ENCODE assay signal across 15 mouse cellular contexts in genomic region chr12:33182428-33183137, GRCm38 (mm10). TPM values are rescaled to one million over a fixed set of nuclear protein-coding genes. Genes with fewer than 3 reads are reported as not detected.
DNase-seq lines count a peak whose midpoint lies in the region; ATAC-seq and TF ChIP-seq lines count a peak whose summit lies in the region.
"Had no signal": no experiment of that assay in that cellular context is flagged by ENCODE, and none has a peak within 500 bp of the region (broad histone marks: within the 10 kb centered on the region; RNA-seq: fewer than 3 reads in every experiment).

No protein-coding gene starts in this region.

- no peaks in the 10 kb centered on the region for H3K27me3 ChIP-seq in lung, postnatal 0 days (replicated peaks; ENCODE audit: insufficient read depth, low read length)
- no peaks in the 10 kb centered on the region for H3K27me3 ChIP-seq in MEL (ENCODE audit: control insufficient read depth in 1 of 2, insufficient read depth in 2 of 2, low read length in 2 of 2)
- H3K27me3 ChIP-seq in hindbrain, embryonic 16.5 days (replicated peaks; ENCODE audit: control insufficient read depth, insufficient read depth, low read length): no peaks in the 10 kb centered on the region
- H3K27me3 ChIP-seq: liver, embryonic 13.5 days had no signal

- H3K4me3 ChIP-seq in lung, postnatal 0 days (ENCODE audit: low read depth, low read length): no peak overlapping the region
- peak overlapping the region; percentile 14 to 22; a peak in 3 of 4 replicates for H3K4me3 ChIP-seq in MEL (ENCODE audit: control insufficient read depth in 1 of 2, insufficient read depth in 1 of 2, low read depth in 2 of 2, low read length in 2 of 2)
- H3K4me3 ChIP-seq in hindbrain, embryonic 16.5 days (ENCODE audit: low read length): no peak overlapping the region
- H3K4me3 ChIP-seq: liver, embryonic 13.5 days had no signal

- 72% methylated on average over 11 of the region's 11 CpGs for WGBS in lung, postnatal 0 days
- WGBS in hindbrain, embryonic 16.5 days: 70% methylated on average over 11 of the region's 11 CpGs

- peak; percentile 69 for ATAC-seq in lung, postnatal 0 days
- ATAC-seq in hindbrain, embryonic 16.5 days: peak; percentile 41; the same call in 1 of the 2 replicates
- ATAC-seq: midbrain, embryonic 16.5 days had no signal

- no peak overlapping the region for H3K27ac ChIP-seq in lung, postnatal 0 days (ENCODE audit: low read length)
- peak overlapping the region; percentile 39; the same call in 1 of the 2 replicates for H3K27ac ChIP-seq in MEL (ENCODE audit: control insufficient read depth, low read depth, low read length)
- no peak overlapping the region for H3K27ac ChIP-seq in hindbrain, embryonic 16.5 days (ENCODE audit: low read depth, low read length)
- H3K27ac ChIP-seq: kidney, postnatal 0 days; liver, embryonic 13.5 days had no signal

- no peak for TF ChIP-seq RAD21 in MEL (IDR thresholded peaks at IDR 0.05; ENCODE audit: low read depth, low read length)

- H3K9ac ChIP-seq in lung, postnatal 0 days (replicated peaks; ENCODE audit: low read depth): no peak overlapping the region
- H3K9ac ChIP-seq in MEL (ENCODE audit: control insufficient read depth, low read depth, low read length, poor library complexity, severe bottlenecking): no peak overlapping the region
- no peak overlapping the region for H3K9ac ChIP-seq in hindbrain, embryonic 16.5 days (ENCODE audit: low read depth, low read length)
- H3K9ac ChIP-seq: liver, embryonic 13.5 days had no signal

- TF ChIP-seq CTCF in lung, postnatal 0 days (IDR thresholded peaks at IDR 0.05): no peak
- TF ChIP-seq CTCF in MEL (IDR thresholded peaks at IDR 0.05 in 2 of 3, conservative IDR thresholded peaks at IDR 0.05 in 1 of 3; ENCODE audit: control insufficient read depth in 1 of 3, insufficient read depth in 1 of 3, low read depth in 2 of 3, low read length in 3 of 3, poor library complexity in 1 of 3, severe bottlenecking in 1 of 3): no peak

- no peaks in the 10 kb centered on the region; the same call in 1 of the 2 replicates for H3K4me1 ChIP-seq in lung, postnatal 0 days (ENCODE audit: insufficient read depth, low read depth, low read length)
- H3K4me1 ChIP-seq in MEL (ENCODE audit: control insufficient read depth in 1 of 2, insufficient read depth in 2 of 2, low read length in 2 of 2): peaks cover 13 to 24% of the 10 kb centered on the region in 2 experiments
- H3K4me1 ChIP-seq in hindbrain, embryonic 16.5 days (ENCODE audit: control insufficient read depth, insufficient read depth, low read depth, low read length): peaks cover 4% of the 10 kb centered on the region

- no peaks in the 10 kb centered on the region for H3K36me3 ChIP-seq in lung, postnatal 0 days (ENCODE audit: insufficient read depth, low read length)
- H3K36me3 ChIP-seq in MEL (ENCODE audit: control insufficient read depth in 1 of 2, insufficient read depth in 2 of 2, low read length in 2 of 2): peaks cover 0 to 24% of the 10 kb centered on the region in 2 experiments; a peak in 2 of 4 replicates
- H3K36me3 ChIP-seq in hindbrain, embryonic 16.5 days (ENCODE audit: control insufficient read depth, insufficient read depth, low read length): no peaks in the 10 kb centered on the region
- H3K36me3 ChIP-seq: liver, embryonic 13.5 days had no signal

- 0 out of 2 replicates have a peak, but pooled peaks have one; percentile 29 for TF ChIP-seq EP300 in lung, postnatal 0 days (IDR thresholded peaks at IDR 0.05)
- no peak for TF ChIP-seq EP300 in MEL (IDR thresholded peaks at IDR 0.05; ENCODE audit: low read depth in 1 of 2, low read length in 2 of 2)

- no peak for TF ChIP-seq POLR2A in MEL (IDR thresholded peaks at IDR 0.05; ENCODE audit: control insufficient read depth in 1 of 2, insufficient read depth in 1 of 2, low read depth in 1 of 2, low read length in 2 of 2, poor library complexity in 1 of 2)

- H3K4me2 ChIP-seq in lung, postnatal 0 days (replicated peaks; ENCODE audit: low read depth, low read length): no peak overlapping the region
- no peak overlapping the region for H3K4me2 ChIP-seq in hindbrain, embryonic 16.5 days (ENCODE audit: low read length)
- H3K4me2 ChIP-seq: liver, embryonic 13.5 days had no signal

- peak; percentile 63 for DNase-seq in lung, postnatal 0 days (ENCODE audit: low spot score)
- DNase-seq in lung, postnatal 14 days: no peak
- peak; percentile 67 for DNase-seq in MEL (ENCODE audit: low read depth, low spot score)
- DNase-seq in thymus, postnatal 14 days: peak; percentile 34
- no peak for DNase-seq in ovary, postnatal 10 days (ENCODE audit: low spot score)
- no peak for DNase-seq in kidney, adult 8-10 months
- DNase-seq: adrenal gland, postnatal 25 days; heart, adult 18-20 months; heart, postnatal 36 days; left cerebral cortex, postnatal 4 days; liver, embryonic 13.5 days; spleen, adult 18-20 months had no signal

- no peaks in the 10 kb centered on the region for H3K9me3 ChIP-seq in lung, postnatal 0 days (ENCODE audit: low read length)
- no peaks in the 10 kb centered on the region for H3K9me3 ChIP-seq in MEL (replicated peaks; ENCODE audit: insufficient read depth, low read length)
- no peaks in the 10 kb centered on the region for H3K9me3 ChIP-seq in hindbrain, embryonic 16.5 days (ENCODE audit: control insufficient read depth, low read length)
- H3K9me3 ChIP-seq: liver, embryonic 13.5 days had no signal

- H3K79me2 ChIP-seq in MEL (ENCODE audit: control insufficient read depth, insufficient read depth, low read length, poor library complexity): no peaks in the 10 kb centered on the region

TF ChIP-seq in MEL, 35 proteins besides CTCF, POLR2A, EP300 and RAD21:
- TF ChIP-seq HCFC1 (IDR thresholded peaks at IDR 0.05; ENCODE audit: low read depth, low read length): no peak
- no peak for TF ChIP-seq POLR2AphosphoS2 (IDR thresholded peaks at IDR 0.05; ENCODE audit: low read length)
- TF ChIP-seq ZMIZ1 (IDR thresholded peaks at IDR 0.05; ENCODE audit: low read depth, low read length): no peak
- TF ChIP-seq SIN3A (IDR thresholded peaks at IDR 0.05; ENCODE audit: low read length): no peak
- no peak for TF ChIP-seq ETS1 (IDR thresholded peaks at IDR 0.05; ENCODE audit: low read depth, low read length)
- TF ChIP-seq USF1 (IDR thresholded peaks at IDR 0.05; ENCODE audit: low read depth, low read length): no peak
- no peak for TF ChIP-seq GABPA (IDR thresholded peaks at IDR 0.05; ENCODE audit: low read depth, low read length)
- no peak for TF ChIP-seq MAFK (IDR thresholded peaks at IDR 0.05; ENCODE audit: borderline replicate concordance, low read depth, low read length)
- no peak for TF ChIP-seq JUND (IDR thresholded peaks at IDR 0.05; ENCODE audit: low read depth, low read length)
- no peak for TF ChIP-seq GATA1 (IDR thresholded peaks at IDR 0.05; ENCODE audit: low read depth, low read length)
- no peak for TF ChIP-seq POLR2AphosphoS5 (IDR thresholded peaks at IDR 0.05; ENCODE audit: borderline replicate concordance, low read depth, low read length)
- TF ChIP-seq CHD1 (IDR thresholded peaks at IDR 0.05; ENCODE audit: low read depth, low read length): no peak
- TF ChIP-seq KAT2A (conservative IDR thresholded peaks at IDR 0.05; ENCODE audit: low read depth, low read length): no peak
- no peak for TF ChIP-seq ELF1 (IDR thresholded peaks at IDR 0.05; ENCODE audit: low read depth, low read length)
- TF ChIP-seq SMC3 (IDR thresholded peaks at IDR 0.05; ENCODE audit: low read depth, low read length): no peak
- TF ChIP-seq UBTF (IDR thresholded peaks at IDR 0.05; ENCODE audit: borderline replicate concordance, insufficient read depth, low read depth, low read length): no peak
TF ChIP-seq in MEL: peak in this region for 0.

RNA-seq across cellular contexts. Expression of gene Atxn7l1, which starts 35.1 kb away (rescaled TPM):
- 9.6 and 10.2 TPM in 2 replicates for polyA plus RNA-seq in lung, postnatal 0 days (2015; fragmentation: Nextera tagmentation; extraction: Ambion mirVana)
- total RNA-seq in MEL (2012; rRNA removed): 11.6 and 15.1 TPM in 2 replicates
- 10 to 100 TPM in 1 of 2 experiments, not detected in 1; 50.3 TPM for polyA plus RNA-seq in MEL (2012; ENCODE audit: insufficient read depth in 1 of 2, insufficient read length in 2 of 2, low read depth in 1 of 2, low replicate concordance in 2 of 2, missing spikeins in 1 of 2)
- polyA plus RNA-seq in hindbrain, embryonic 16.5 days (2015; fragmentation: Nextera tagmentation; extraction: Ambion mirVana): 18.7 and 25.1 TPM in 2 replicates

Comparison
In these comparisons a context has a peak if more than half of its experiments do, and no peak if none do; other contexts are left out.
1. DNase-seq: peak in lung, postnatal 0 days (single experiment), MEL (single experiment) and thymus, postnatal 14 days (single experiment); none in lung, postnatal 14 days (single experiment), ovary, postnatal 10 days (single experiment) and kidney, adult 8-10 months (0 of 2).
2. H3K4me3 ChIP-seq: peak in MEL (2 of 2); none in lung, postnatal 0 days (single experiment) and hindbrain, embryonic 16.5 days (single experiment).